Mouse (Mus musculus) lung, embryonic 14.5 days (tissue): Measurements from ENCODE around the gene Cab39. TPM values are rescaled to one million over a fixed set of nuclear protein-coding genes. Genes with fewer than 3 reads are reported as not detected.

Source experiments
- ATAC-seq: fragments of 200-750 bp; cut with Nextera tagmentation; 2 replicates; pipeline ENCODE4 v1.8.0; 2017; ENCODE audit warnings: mild to moderate bottlenecking, moderate TSS enrichment, moderate library complexity; ENCODE audit not compliant: insufficient read depth
- DNase-seq: peaks from one replicate; pipeline ENCODE4 v3.0.0-alpha.2; 2015
- H3K27ac ChIP-seq: fragments of 300-500 bp; sonication (generic); 2 replicates; pipeline ENCODE4 v1.5.1; 2014; ENCODE audit warnings: low read depth, mild to moderate bottlenecking, moderate library complexity
- H3K27me3 ChIP-seq: fragments of 300-500 bp; sonication (generic); 2 replicates; pipeline ENCODE4 v1.6.1; 2014; ENCODE audit warnings: low read length, control low read depth; ENCODE audit not compliant: insufficient read depth
- H3K36me3 ChIP-seq: fragments of 300-500 bp; sonication (generic); 2 replicates; pipeline ENCODE4 v1.6.1; 2014; ENCODE audit warnings: control low read depth; ENCODE audit not compliant: insufficient read depth
- H3K4me1 ChIP-seq: fragments of 300-500 bp; sonication (generic); 2 replicates; pipeline ENCODE4 v1.6.1; 2014; ENCODE audit warnings: antibody characterized with exemption, control low read depth; ENCODE audit not compliant: insufficient read depth
- H3K4me2 ChIP-seq: fragments of 300-500 bp; sonication (generic); 2 replicates; pipeline ENCODE4 v1.6.1; 2014; ENCODE audit warnings: mild to moderate bottlenecking
- H3K4me3 ChIP-seq: fragments of 300-500 bp; sonication (generic); 2 replicates; pipeline ENCODE4 v1.5.1; 2014; ENCODE audit warnings: low read depth, low read length
- H3K9ac ChIP-seq: fragments of 300-500 bp; sonication (generic); 2 replicates; pipeline ENCODE4 v1.6.1; 2014
- H3K9me3 ChIP-seq: fragments of 300-500 bp; sonication (generic); 2 replicates; pipeline ENCODE4 v1.6.1; 2016; ENCODE audit warnings: low read depth, low read length, control low read depth
- CTCF ChIP-seq: IDR thresholded peaks from 2 replicates; pipeline ENCODE4 v1.5.1; 2016; ENCODE audit warnings: antibody characterized with exemption, low read depth
- WGBS: fragments of 180-500 bp; shearing (Covaris S2); extraction: QIAGEN DNeasy Blood & Tissue Kit; methylation state at CpG from one replicate; pipeline ENCODE4 v1.1.7; 2014; 5-methylcytosine and 5-hydroxymethylcytosine counted together
- polyA plus RNA-seq: library from polyadenylated mRNA; unstranded; fragments of >200 nt; fragmentation: Nextera tagmentation; extraction: Ambion mirVana; gene quantifications from 2 replicates; pipeline ENCODE4 v1.2.1, GENCODE M21; 2014

The Cab39 gene
- polyA plus RNA-seq, 1 experiment from 2014 or later = 49.3 TPM

DNA sequence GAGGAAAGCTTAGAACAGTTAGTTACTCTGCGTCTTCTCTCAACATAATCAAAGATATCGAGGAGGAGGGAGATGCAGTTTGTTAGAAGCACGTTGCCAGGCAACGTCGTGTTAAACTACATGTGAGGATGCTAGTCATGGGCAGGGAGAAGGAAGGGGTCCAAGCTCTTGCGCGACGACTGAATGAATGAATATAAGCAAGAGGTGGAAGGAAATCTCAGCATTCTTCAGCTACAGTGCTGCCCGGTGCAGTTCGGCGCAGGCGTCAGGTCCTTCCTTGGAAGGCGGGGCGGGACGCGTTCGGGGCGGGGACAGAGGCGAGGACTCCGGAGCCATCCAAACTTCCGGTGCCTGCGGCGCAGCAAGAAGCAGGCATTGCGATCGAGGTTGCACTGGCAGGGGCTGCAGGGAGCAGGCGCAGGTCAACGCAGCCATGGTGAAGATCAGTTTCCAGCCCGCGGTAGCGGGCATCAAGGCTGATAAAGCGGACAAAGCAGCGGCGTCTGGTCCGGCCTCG is 101.0 kb downstream of the Cab39 start, which contains the start of gene Itm2c:
Gene Itm2c, plus strand, starts transcription at position 51 of the 517 bp plus-strand sequence.
- DNase-seq (peak; percentile 91), ATAC-seq (peak; percentile 89)
- no peaks in the 10 kb centered on the region for H3K36me3 ChIP-seq
- WGBS = under 1% methylated on average over 35 of the region's 35 CpGs
- H3K9ac ChIP-seq = peak within 1 kb of the TSS; percentile 76
- H3K4me3 ChIP-seq = peak within 1 kb of the TSS; percentile 81
- H3K4me2 ChIP-seq = peak within 1 kb of the TSS; percentile 88
- H3K27me3 ChIP-seq = no peaks in the 10 kb centered on the region
- peaks cover 32% of the 10 kb centered on the region for H3K4me1 ChIP-seq
- no peaks in the 10 kb centered on the region for H3K9me3 ChIP-seq
- peak within 1 kb of the TSS; percentile 88 for H3K27ac ChIP-seq
- TF ChIP-seq CTCF = no peak

DNA sequence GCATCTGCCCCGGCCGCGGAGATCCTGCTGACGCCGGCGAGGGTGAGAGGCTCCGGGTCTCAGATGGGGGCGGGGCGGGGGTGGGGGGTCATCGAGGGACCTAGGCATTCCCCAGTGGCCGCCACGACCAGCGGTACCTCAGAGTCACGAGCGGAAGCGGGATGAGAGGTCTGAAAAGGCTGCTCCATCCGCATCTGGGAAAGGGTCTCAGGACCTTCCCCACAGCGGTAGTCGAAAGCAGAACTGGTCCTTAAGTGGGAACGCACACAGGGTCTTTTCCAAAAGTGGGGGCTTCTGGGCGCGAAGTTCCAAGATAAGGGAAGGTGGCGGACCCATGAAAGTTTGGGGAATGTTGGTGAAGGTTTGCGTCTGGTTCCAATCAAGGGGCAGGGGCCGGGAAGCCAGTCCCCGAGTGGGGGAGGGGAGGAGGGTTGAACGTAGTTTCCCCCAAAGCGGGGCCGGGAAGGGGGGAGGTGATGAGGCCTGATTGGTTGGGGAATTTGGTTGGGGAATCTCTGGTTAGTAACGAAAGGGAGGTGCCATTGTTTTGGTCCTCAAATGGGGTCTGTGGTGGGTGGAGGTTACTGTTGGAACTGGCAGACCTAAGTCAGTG is 101.6 kb downstream of the Cab39 start:
- Histone ChIP-seq H3K4me1 (peaks cover 35% of the 10 kb centered on the region), H3K27me3 (no peaks in the 10 kb centered on the region), H3K4me2 (peak overlapping the region; percentile 88), H3K9me3 (no peaks in the 10 kb centered on the region), H3K4me3 (peak overlapping the region; percentile 81), H3K9ac (peak overlapping the region; percentile 76), H3K36me3 (no peaks in the 10 kb centered on the region), H3K27ac (peak overlapping the region; percentile 88)
- TF ChIP-seq CTCF = no peak
- ATAC-seq (peak; percentile 33), DNase-seq (peak; percentile 76)
- WGBS = under 1% methylated on average over 30 of the region's 30 CpGs

DNA sequence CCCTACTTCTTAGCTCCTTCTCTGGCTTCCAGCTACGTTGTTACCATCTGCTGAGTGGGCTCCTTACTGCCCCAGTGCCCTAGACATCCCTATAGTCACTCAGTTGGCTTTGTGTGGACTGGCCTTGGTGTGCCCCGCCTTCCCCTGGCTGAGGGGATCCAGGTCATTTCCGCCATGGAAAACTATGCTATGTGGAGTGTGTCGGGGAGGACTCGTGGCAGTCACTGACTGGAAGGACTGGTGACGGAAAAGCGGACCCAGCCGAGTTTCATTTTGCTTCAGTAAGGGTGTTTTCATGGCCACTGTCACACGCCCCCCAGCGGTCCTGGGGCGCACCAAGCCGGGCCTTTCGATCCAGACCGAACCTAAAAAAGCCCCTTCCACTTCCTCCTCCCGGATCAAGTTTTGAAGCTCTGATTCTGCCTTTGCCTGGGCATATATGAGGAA is 102.2 kb downstream of the Cab39 start:
- ATAC-seq (peak; percentile 77), DNase-seq (peak; percentile 84)
- H3K4me1 ChIP-seq = peaks cover 35% of the 10 kb centered on the region
- peak; percentile 51 for TF ChIP-seq CTCF
- 2% methylated on average over 15 of the region's 15 CpGs for WGBS
- no peaks in the 10 kb centered on the region for H3K9me3 ChIP-seq
- peak overlapping the region; percentile 88 for H3K27ac ChIP-seq
- H3K36me3 ChIP-seq = no peaks in the 10 kb centered on the region
- no peaks in the 10 kb centered on the region for H3K27me3 ChIP-seq
- H3K9ac ChIP-seq = peak overlapping the region; percentile 76
- H3K4me3 ChIP-seq = peak overlapping the region; percentile 81
- peak overlapping the region; percentile 88 for H3K4me2 ChIP-seq

DNA sequence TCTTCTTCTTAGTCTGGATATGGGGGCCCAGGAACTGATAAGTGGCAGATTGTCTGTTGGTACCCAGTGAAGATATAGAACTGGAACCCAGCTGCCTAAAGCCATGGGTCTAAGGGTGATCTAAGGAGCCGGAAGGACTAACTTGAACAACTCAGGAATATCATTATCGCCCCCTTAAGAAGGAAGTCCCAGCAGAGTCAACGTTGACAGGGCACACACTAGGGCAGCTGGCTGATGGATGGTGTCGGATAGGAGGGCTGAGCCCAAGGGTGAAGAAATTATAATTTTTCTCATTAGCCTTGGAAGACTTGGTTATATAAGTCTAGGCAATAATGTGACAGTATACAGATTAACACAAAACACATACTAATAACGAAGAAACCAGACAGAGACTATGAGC is 102.9 kb downstream of the Cab39 start:
- H3K9me3 ChIP-seq = no peaks in the 10 kb centered on the region
- DNase-seq (no peak), ATAC-seq (no peak)
- H3K27me3 ChIP-seq = no peaks in the 10 kb centered on the region
- peak overlapping the region; percentile 88 for H3K4me2 ChIP-seq
- no peak for TF ChIP-seq CTCF
- WGBS = 70% methylated on average over 5 of the region's 5 CpGs
- peaks cover 40% of the 10 kb centered on the region for H3K4me1 ChIP-seq
- peak overlapping the region; percentile 81 for H3K4me3 ChIP-seq
- H3K9ac ChIP-seq = peak overlapping the region; percentile 76
- H3K36me3 ChIP-seq = no peaks in the 10 kb centered on the region
- peak overlapping the region; percentile 88; the same call in 1 of the 2 replicates for H3K27ac ChIP-seq

DNA sequence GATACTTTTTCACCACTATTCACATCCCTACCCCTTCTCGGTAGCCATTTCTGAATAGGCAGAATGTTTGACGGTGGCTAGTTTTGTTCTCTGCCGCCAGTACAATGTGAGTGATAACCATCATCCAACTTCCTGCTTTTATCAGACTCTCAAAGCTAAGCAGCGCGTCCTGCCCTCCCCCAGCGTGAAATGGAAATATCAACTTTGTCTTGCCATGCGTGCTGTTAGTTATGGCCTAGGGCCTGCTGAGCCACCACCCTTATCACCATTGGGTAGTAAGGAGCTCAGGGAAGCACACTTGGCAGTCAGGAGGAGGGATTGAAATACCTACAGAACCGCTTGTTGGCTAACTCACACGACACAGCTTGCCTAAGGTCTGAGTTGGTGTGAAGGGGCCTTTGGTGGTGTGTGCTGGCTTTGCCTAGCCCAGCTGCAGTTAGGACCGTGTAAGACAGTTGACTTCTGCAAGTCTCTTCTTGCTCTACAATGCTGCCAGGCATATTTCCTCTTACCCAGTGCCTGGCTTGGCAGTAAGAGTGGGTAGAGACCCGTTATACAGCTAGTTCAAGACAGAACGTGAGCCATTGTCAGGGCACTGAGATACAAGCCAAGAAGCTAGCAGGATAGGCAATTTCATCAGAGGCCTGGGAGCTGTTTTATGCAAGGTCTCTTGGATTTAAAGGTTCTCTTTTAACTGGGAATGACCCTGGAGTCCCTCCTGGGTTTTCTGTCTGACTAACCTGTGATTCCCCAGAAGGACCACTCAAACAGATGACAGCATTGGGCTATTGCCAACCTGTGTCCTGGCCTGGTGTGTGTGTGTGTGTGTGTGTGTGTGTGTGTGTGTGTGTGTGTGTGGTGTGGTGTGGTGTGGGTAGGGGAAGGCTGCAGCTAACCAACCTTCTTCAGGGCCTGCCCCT is 103.8 kb downstream of the Cab39 start:
- Histone ChIP-seq H3K4me3 (no peak overlapping the region), H3K27ac (peak overlapping the region; percentile 43; the same call in 1 of the 2 replicates)
- peak; percentile 38 for DNase-seq

DNA sequence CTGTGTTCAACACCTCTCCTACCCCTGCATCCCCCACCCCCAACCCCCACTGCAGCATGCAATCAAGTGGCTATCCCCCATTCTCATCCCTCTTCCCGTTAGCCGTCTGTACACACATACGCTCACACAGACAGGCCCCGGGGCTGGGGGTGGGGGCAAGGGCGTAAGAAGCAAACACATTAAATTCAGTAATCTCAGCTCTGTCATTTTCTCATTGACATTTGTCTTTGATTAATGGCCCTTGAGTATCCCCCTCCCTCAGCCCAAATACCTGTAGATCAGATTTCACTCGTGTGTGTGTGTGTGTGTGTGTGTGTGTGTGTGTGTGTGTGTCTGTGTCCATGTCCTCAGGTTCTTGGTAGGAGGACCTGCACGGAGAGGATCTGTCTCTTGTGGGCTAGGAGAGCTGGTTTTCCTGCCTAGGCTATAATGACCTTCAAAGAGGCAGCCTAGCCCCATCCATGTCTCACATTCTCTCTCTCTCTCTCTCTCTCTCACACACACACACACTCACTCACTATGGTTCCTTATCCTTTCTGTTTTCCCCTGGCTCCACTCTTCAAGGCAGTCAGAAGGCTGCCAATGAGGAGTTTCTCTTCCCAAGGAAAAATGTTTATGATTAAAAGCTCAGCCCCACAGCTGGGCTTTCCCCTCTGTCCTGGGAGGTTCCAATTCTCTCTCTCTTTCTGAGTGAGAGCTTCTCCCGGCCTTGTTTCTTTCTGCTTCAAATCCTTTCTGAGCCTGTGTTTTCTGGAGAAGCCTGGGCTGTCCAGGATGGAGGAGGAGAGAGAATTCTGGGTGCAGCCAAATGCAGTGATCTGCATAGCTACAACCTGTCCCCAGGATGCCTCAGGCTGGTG is 104.9 kb downstream of the Cab39 start:
- H3K36me3 ChIP-seq = peaks cover 4% of the 10 kb centered on the region
- TF ChIP-seq CTCF = no peak
- peak overlapping the region; percentile 38; the same call in 1 of the 2 replicates for H3K9ac ChIP-seq
- peak; percentile 69 for DNase-seq
- no peak overlapping the region for H3K4me3 ChIP-seq
- peak; percentile 15; the same call in 1 of the 2 replicates for ATAC-seq
- H3K27ac ChIP-seq = peak overlapping the region; percentile 75
- WGBS = 21% methylated on average over 8 of the region's 8 CpGs
- no peaks in the 10 kb centered on the region for H3K27me3 ChIP-seq
- peaks cover 49% of the 10 kb centered on the region for H3K4me1 ChIP-seq
- H3K4me2 ChIP-seq = peak overlapping the region; percentile 25; the same call in 1 of the 2 replicates
- no peaks in the 10 kb centered on the region for H3K9me3 ChIP-seq

More for the DNA sequence above, 103.8 kb downstream of the Cab39 start:
- Histone ChIP-seq H3K36me3 (no peaks in the 10 kb centered on the region), H3K4me1 (peaks cover 48% of the 10 kb centered on the region), H3K27me3 (no peaks in the 10 kb centered on the region), H3K9ac (peak overlapping the region; percentile 10; the same call in 1 of the 2 replicates), H3K4me2 (peak overlapping the region; percentile 88), H3K9me3 (no peaks in the 10 kb centered on the region)
- 41% methylated on average over 12 of the region's 12 CpGs for WGBS
- no peak for TF ChIP-seq CTCF
- no peak for ATAC-seq
